8 mouse cellular contexts compared by ENCODE assay signal in the genomic region with DNA sequence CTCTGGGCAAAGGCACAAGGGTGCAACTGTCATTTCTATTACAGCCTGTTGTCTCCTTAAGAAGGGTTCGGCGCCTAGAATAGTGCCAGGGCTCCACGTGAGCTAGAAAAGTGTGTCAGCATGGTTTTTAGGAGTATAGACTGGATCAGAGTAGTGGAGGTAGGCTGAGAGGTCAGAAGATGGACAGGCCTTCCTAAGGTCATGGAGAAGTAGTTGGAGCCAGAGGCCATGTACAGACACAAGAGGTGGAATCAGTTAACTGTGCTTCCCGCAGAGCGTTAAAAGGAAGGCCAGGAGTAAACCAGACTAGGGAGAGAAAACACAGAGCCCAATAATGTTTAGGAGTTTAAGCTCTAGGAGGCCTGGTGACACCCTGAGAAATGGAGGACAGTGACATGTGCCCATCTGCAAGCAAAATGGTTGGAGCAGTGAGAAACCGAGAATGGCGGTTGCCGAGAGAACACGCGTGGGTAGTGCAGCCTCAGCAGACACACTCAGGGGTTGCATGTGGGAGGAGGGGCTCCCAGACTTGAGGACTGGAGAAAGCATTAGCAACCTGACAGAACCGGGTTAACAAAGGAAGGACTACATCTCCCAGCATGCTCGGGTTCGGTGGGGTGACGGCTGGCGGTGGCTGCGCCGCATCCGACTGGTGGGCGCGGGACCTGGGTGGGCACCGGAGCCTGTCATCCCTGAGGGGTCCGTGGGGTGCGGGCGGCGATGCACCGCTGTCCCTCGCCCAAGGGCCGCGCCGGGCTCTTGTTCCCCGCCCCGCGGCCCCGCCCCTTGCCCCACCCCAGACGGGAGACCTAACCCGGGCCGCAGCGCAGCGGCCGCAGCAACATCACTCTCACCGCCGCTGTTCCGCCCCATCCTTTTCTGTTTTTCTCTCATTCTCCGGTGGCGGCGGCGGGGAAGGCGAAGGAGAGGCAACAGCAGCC. TPM values are rescaled to one million over a fixed set of nuclear protein-coding genes. Genes with fewer than 3 reads are reported as not detected.
DNase-seq lines count a peak whose midpoint lies in the region; ATAC-seq and TF ChIP-seq lines count a peak whose summit lies in the region.

A gene (plus strand): TSS at position 625 of the 941 bp plus-strand sequence.

- H3K4me3 ChIP-seq in cortical plate, adult 2 months (ENCODE audit: insufficient read depth, low read length), result peak within 1 kb of the TSS; percentile 75

- ATAC-seq in megakaryocyte, adult 5-6 weeks (ENCODE audit: poor library complexity, severe bottlenecking), result peak; percentile 77

- 0 out of 2 replicates have a peak, but pooled peaks have one; percentile 5 for TF ChIP-seq POLR2A in cortical plate, adult 2 months (IDR thresholded peaks at IDR 0.05; ENCODE audit: extremely low read depth, insufficient read depth, low read length)

- peak; percentile 68 for DNase-seq in ZHBTc4 (ENCODE audit: low read depth, low spot score)
- DNase-seq in gastrocnemius, postnatal 10 days, result peak; percentile 62
- DNase-seq in induced T-regulatory cell, adult 2 months (ENCODE audit: low read depth), result peak; percentile 81
- peak; percentile 77 to 88 for DNase-seq in left cerebral cortex, adult 8-10 months (ENCODE audit: low spot score in 2 of 2)
- peak; percentile 88 to 89 for DNase-seq in right cerebral cortex, adult 2 months (ENCODE audit: low spot score in 2 of 2)
- peak; percentile 57 to 68 for DNase-seq in urinary bladder, postnatal 4 days (ENCODE audit: low spot score in 2 of 2)

- peaks cover 2% of the 10 kb centered on the region; the same call in 1 of the 2 replicates for H3K4me1 ChIP-seq in cortical plate, adult 2 months (ENCODE audit: control insufficient read depth, insufficient read depth, low read length)

- H3K27ac ChIP-seq in cortical plate, adult 2 months (ENCODE audit: insufficient read depth, low read length), result peak within 1 kb of the TSS; percentile 94

- TF ChIP-seq CTCF in cortical plate, adult 2 months (IDR thresholded peaks at IDR 0.05; ENCODE audit: extremely low read depth, insufficient read depth, low read length), result no peak

RNA-seq across cellular contexts. Expression of the gene that starts here (rescaled TPM):
- polyA plus RNA-seq in cortical plate, adult 2 months (2012; rRNA removed), result 123 and 130 TPM in 2 replicates
- 10 to 100 TPM in 1 of 2 experiments, 1 to 10 TPM in 1; 9.9 to 10.7 TPM for total RNA-seq in gastrocnemius, postnatal 10 days (2021)
- 100 to 1,000 TPM; 164 to 176 (median 165) TPM for total RNA-seq in left cerebral cortex, adult 8-10 months (2022)
- 1.8 and 2.5 TPM in 2 replicates for total RNA-seq in megakaryocyte, adult 5-6 weeks (2015)
- 1.8 and 1.9 TPM in 2 replicates for total RNA-seq in megakaryocyte, adult 5-6 weeks (2017)

Comparison
In these comparisons a context has a peak if more than half of its experiments do, and no peak if none do; other contexts are left out.
1. Peak in every context shown above with its lines: DNase-seq, ATAC-seq, H3K4me3 ChIP-seq and H3K27ac ChIP-seq.
2. RNA of the gene that starts here (total RNA-seq): 164 to 176 TPM in left cerebral cortex, adult 8-10 months; 9.9 to 10.7 TPM in gastrocnemius, postnatal 10 days and 1.8 to 2.5 TPM in megakaryocyte, adult 5-6 weeks; every median in the first group is over 10 times any median in the second.